Mouse (Mus musculus) erythroblast, embryonic 14.5 days (primary cell): Measurements from ENCODE around the gene Wnt11.

Experiments used
- GATA1 ChIP-seq: IDR thresholded peaks from 2 replicates; pipeline ENCODE4 v1.6.1; 2012; ENCODE audit warnings: low read length, inconsistent platforms, mixed read lengths
- TAL1 ChIP-seq: IDR thresholded peaks from 3 replicates; pipeline ENCODE4 v1.6.1; 2012; ENCODE audit warnings: low read length, inconsistent platforms, mixed read lengths

DNA sequence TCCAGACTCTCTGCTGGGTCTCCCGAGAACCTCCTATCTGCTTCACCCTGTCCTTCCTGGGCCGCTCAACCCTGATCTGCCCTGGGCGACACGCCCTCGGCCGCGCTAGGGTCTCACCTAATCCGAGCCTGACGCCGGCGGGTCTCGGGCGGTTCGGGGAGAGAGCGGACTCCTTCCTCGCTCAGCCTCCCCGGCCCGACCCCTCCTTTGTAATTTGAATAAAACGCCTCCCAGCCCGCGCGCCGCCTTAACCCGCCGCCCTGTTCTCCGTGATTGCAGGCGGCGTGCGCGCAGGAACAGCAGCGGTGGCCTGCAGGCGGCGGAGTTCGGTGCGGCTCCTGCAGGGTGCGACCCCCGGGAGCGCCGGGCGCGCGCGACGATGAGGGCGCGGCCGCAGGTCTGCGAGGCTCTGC, 3.8 kb downstream of the Wnt11 start:
- TF ChIP-seq GATA1 (no peak), TAL1 (no peak)
